Mouse (Mus musculus): ENCODE measurements around the gene Sys1.

DNA sequence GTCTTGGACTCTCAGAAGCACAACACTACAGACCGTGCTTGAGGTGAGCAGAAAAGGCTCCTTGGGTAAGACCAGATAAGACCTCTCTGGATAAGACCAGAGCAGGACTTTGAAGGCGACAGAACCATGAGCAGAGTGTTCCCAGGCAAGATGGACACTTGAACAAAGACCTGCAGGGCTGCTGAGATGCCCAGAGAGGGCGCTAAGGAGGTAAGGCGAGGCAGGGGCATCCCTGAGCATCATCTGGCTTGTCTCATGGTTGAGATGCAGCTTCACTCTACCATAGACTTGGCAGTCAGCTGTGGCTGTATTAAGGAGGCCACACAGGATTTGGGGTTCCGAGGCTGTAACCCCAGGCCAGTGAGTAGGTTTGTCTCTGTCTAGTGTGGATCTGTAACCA, 42.6 kb downstream of the Sys1 start:
- TF ChIP-seq CTCF (IDR thresholded peaks at IDR 0.05; ENCODE audit: low read depth), result peak; percentile 38
- TF ChIP-seq EP300 (optimal IDR thresholded peaks at IDR 0.05), result no peak
